Mouse (Mus musculus) MEL (cell line): ENCODE data around the gene Asb14. TPM values are rescaled to one million over a fixed set of nuclear protein-coding genes. Genes with fewer than 3 reads are reported as not detected.
"Not testable (repeated sequence)": the region's sequence is repeated elsewhere in the genome, so short reads cannot be mapped to it uniquely, and the experiment has no call there.

Experiments
- DNase-seq: peaks from one replicate; pipeline ENCODE4 v3.0.0; 2011; ENCODE audit warnings: low read depth, low spot score
- H3K27ac ChIP-seq: 2 replicates; pipeline ENCODE4 v1.5.1; 2012; ENCODE audit warnings: low read depth, mild to moderate bottlenecking, control low read depth, low read length, moderate library complexity; ENCODE audit not compliant: control insufficient read depth
- H3K27me3 ChIP-seq, 2 experiments: fragments of 150-350 bp in 1 of 2; sonication (generic) in 1 of 2; 2 replicates each; pipeline ENCODE4 v1.6.1; 2012; ENCODE audit warnings: low read length in 2 of 2, mild to moderate bottlenecking in 2 of 2, improper control_type of control experiment in 1 of 2, moderate library complexity in 1 of 2; ENCODE audit not compliant: insufficient read depth in 2 of 2, control insufficient read depth in 1 of 2
- H3K36me3 ChIP-seq, 2 experiments: 2 replicates each; pipeline ENCODE4 v1.6.1; 2012 to 2014; ENCODE audit warnings: low read length in 2 of 2, improper control_type of control experiment in 1 of 2, inconsistent platforms in 1 of 2, mild to moderate bottlenecking in 1 of 2; ENCODE audit not compliant: insufficient read depth in 2 of 2, control insufficient read depth in 1 of 2
- H3K4me1 ChIP-seq, 2 experiments: fragments of 150-350 bp in 1 of 2; sonication (generic) in 1 of 2; 2 replicates each; pipeline ENCODE4 v1.6.1; 2012; ENCODE audit warnings: low read length in 2 of 2, improper control_type of control experiment in 1 of 2, mild to moderate bottlenecking in 1 of 2; ENCODE audit not compliant: insufficient read depth in 2 of 2, control insufficient read depth in 1 of 2
- H3K4me3 ChIP-seq, 2 experiments: fragments of 150-350 bp in 1 of 2; sonication (generic) in 1 of 2; 2 replicates each; pipeline ENCODE4 v1.5.1; 2012; ENCODE audit warnings: low read depth in 2 of 2, low read length in 2 of 2, mild to moderate bottlenecking in 2 of 2, moderate library complexity in 2 of 2, control low read depth in 1 of 2, improper control_type of control experiment in 1 of 2; ENCODE audit not compliant: control insufficient read depth in 1 of 2, insufficient read depth in 1 of 2
- H3K79me2 ChIP-seq: 2 replicates; pipeline ENCODE4 v1.6.1; 2012; ENCODE audit warnings: mild to moderate bottlenecking, low read length, moderate library complexity; ENCODE audit not compliant: control insufficient read depth, poor library complexity, insufficient read depth
- H3K9ac ChIP-seq: 2 replicates; pipeline ENCODE4 v1.6.1; 2012; ENCODE audit warnings: low read depth, mild to moderate bottlenecking, control low read depth, low read length, moderate library complexity; ENCODE audit not compliant: control insufficient read depth, poor library complexity, severe bottlenecking
- H3K9me3 ChIP-seq: fragments of 150-350 bp; sonication (generic); replicated peaks from 2 replicates; pipeline ENCODE4 v1.6.1; 2012; ENCODE audit warnings: mild to moderate bottlenecking, low read length, improper control_type of control experiment, moderate library complexity; ENCODE audit not compliant: insufficient read depth
- BHLHE40 ChIP-seq: IDR thresholded peaks from 2 replicates; pipeline ENCODE4 v1.6.1; 2012; ENCODE audit warnings: low read depth, mild to moderate bottlenecking, inconsistent platforms, low read length, improper control_type of control experiment, borderline replicate concordance
- CHD1 ChIP-seq: IDR thresholded peaks from 2 replicates; pipeline ENCODE4 v1.6.1; 2012; ENCODE audit warnings: low read depth, mild to moderate bottlenecking, inconsistent platforms, low read length, improper control_type of control experiment
- CHD2 ChIP-seq: IDR thresholded peaks from 2 replicates; pipeline ENCODE4 v1.6.1; 2011; ENCODE audit warnings: low read length, improper control_type of control experiment
- CTCF ChIP-seq, 3 experiments: IDR thresholded peaks in 2 of 3; conservative IDR thresholded peaks in 1 of 3; 2 replicates each; pipeline ENCODE4 v1.5.1; 2011 to 2012; ENCODE audit warnings: low read length in 3 of 3, low read depth in 2 of 3, mild to moderate bottlenecking in 2 of 3, improper control_type of control experiment in 1 of 3, inconsistent platforms in 1 of 3, mixed read lengths in 1 of 3, moderate library complexity in 1 of 3; ENCODE audit not compliant: control insufficient read depth in 1 of 3, insufficient read depth in 1 of 3, poor library complexity in 1 of 3, severe bottlenecking in 1 of 3
- EP300 ChIP-seq, 2 experiments: IDR thresholded peaks; 2 replicates each; pipeline ENCODE4 v1.6.1; 2011; ENCODE audit warnings: improper control_type of control experiment in 2 of 2, low read length in 2 of 2, low read depth in 1 of 2, mild to moderate bottlenecking in 1 of 2
- GATA1 ChIP-seq: IDR thresholded peaks from 2 replicates; pipeline ENCODE4 v1.6.1; 2011; ENCODE audit warnings: low read depth, low read length, improper control_type of control experiment
- HCFC1 ChIP-seq: IDR thresholded peaks from 2 replicates; pipeline ENCODE4 v1.6.1; 2012; ENCODE audit warnings: low read depth, mild to moderate bottlenecking, inconsistent platforms, low read length, improper control_type of control experiment, moderate library complexity
- JUND ChIP-seq: IDR thresholded peaks from 2 replicates; pipeline ENCODE4 v1.6.1; 2011; ENCODE audit warnings: low read depth, mild to moderate bottlenecking, improper control_type of control experiment, low read length
- KAT2A ChIP-seq: conservative IDR thresholded peaks from 2 replicates; pipeline ENCODE4 v1.6.1; 2012; ENCODE audit warnings: low read depth, low read length, improper control_type of control experiment, inconsistent platforms
- MAFK ChIP-seq: IDR thresholded peaks from 2 replicates; pipeline ENCODE4 v1.6.1; 2011; ENCODE audit warnings: low read depth, mild to moderate bottlenecking, low read length, improper control_type of control experiment, borderline replicate concordance
- MAZ ChIP-seq: IDR thresholded peaks from 2 replicates; pipeline ENCODE4 v1.6.1; 2012; ENCODE audit warnings: low read depth, mild to moderate bottlenecking, inconsistent platforms, low read length, improper control_type of control experiment
- MYC ChIP-seq: IDR thresholded peaks from 2 replicates; pipeline ENCODE4 v1.6.1; 2011; ENCODE audit warnings: low read depth, mild to moderate bottlenecking, low read length, improper control_type of control experiment, moderate library complexity
- POLR2AphosphoS5 ChIP-seq: IDR thresholded peaks from 2 replicates; pipeline ENCODE4 v1.6.1; 2012; ENCODE audit warnings: low read depth, borderline replicate concordance, mild to moderate bottlenecking, inconsistent platforms, low read length, moderate library complexity, mixed read lengths
- SIN3A ChIP-seq: IDR thresholded peaks from 2 replicates; pipeline ENCODE4 v1.6.1; 2012; ENCODE audit warnings: low read length, improper control_type of control experiment, inconsistent platforms
- TAL1 ChIP-seq: IDR thresholded peaks from 2 replicates; pipeline ENCODE4 v1.6.1; 2012; ENCODE audit warnings: mild to moderate bottlenecking, inconsistent platforms, low read length, moderate library complexity, mixed read lengths
- TCF12 ChIP-seq: IDR thresholded peaks from 2 replicates; pipeline ENCODE4 v1.6.1; 2014; ENCODE audit warnings: low read depth, mild to moderate bottlenecking, inconsistent platforms, low read length, improper control_type of control experiment, moderate library complexity
- USF2 ChIP-seq, 2 experiments: IDR thresholded peaks; 2 replicates each; pipeline ENCODE4 v1.6.1; 2011 to 2012; ENCODE audit warnings: improper control_type of control experiment in 2 of 2, low read length in 2 of 2, borderline replicate concordance in 1 of 2, inconsistent platforms in 1 of 2, low read depth in 1 of 2, mild to moderate bottlenecking in 1 of 2; ENCODE audit not compliant: insufficient read depth in 1 of 2
- ZKSCAN1 ChIP-seq: IDR thresholded peaks from 2 replicates; pipeline ENCODE4 v1.6.1; 2012; ENCODE audit warnings: low read depth, mild to moderate bottlenecking, inconsistent platforms, low read length, improper control_type of control experiment, moderate library complexity
- ZNF384 ChIP-seq: IDR thresholded peaks from 2 replicates; pipeline ENCODE4 v1.6.1; 2012; ENCODE audit warnings: low read depth, mild to moderate bottlenecking, inconsistent platforms, low read length, improper control_type of control experiment
- polyA plus RNA-seq, 2 experiments: library from polyadenylated mRNA; stranded (reverse) in 1 of 2; unstranded in 1 of 2; fragments of >175 nt in 1 of 2; fragments of >200 nt in 1 of 2; gene quantifications; 2 replicates each; pipeline versions ENCODE4 v1.2.1 to v1.2.4; 2012; ENCODE audit warnings: low replicate concordance in 2 of 2, low read depth in 1 of 2; ENCODE audit not compliant: insufficient read length in 2 of 2, insufficient read depth in 1 of 2, missing spikeins in 1 of 2
- total RNA-seq: library from RNA; depleted of rRNA; stranded (reverse); fragments of 300-350 nt; gene quantifications from 2 replicates; pipeline ENCODE4 v1.2.3, GENCODE M21; 2012

Gene Asb14
- total and polyA plus RNA-seq, 3 experiments: 0.06 TPM; not detected in 2

DNA sequence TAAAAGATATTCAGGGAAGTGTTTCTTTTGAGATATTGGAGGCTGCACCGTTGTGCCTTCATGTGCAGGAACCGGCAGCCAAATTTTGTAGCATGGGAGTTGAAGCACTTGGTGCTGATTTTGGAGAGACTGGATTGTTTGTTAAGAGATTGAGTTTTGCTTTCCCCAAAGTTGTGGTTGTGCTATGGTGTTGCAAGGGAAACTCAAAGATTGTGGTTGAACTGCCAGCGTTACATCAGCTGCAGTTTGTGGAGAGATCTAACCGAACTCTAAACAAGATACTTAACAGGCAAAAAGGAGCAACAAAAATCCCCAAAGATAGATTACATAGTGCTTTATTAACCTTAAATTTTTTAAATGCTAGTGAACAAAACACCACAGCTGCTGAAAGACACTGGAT is 41.2 kb downstream of the Asb14 start:
- H3K4me1 ChIP-seq: no peaks in the 10 kb centered on the region
- H3K27me3 ChIP-seq: no peaks in the 10 kb centered on the region
- no peaks in the 10 kb centered on the region for H3K36me3 ChIP-seq
- H3K4me3 ChIP-seq: no peak overlapping the region
- no peaks in the 10 kb centered on the region for H3K79me2 ChIP-seq
- H3K9ac ChIP-seq: no peak overlapping the region
- H3K27ac ChIP-seq: no peak overlapping the region
- DNase-seq: no peak
- TF ChIP-seq BHLHE40 (no peak), ZKSCAN1 (no peak), HCFC1 (no peak), CTCF (IDR thresholded peaks at IDR 0.05 in 2 of 3, conservative IDR thresholded peaks at IDR 0.05 in 1 of 3; ENCODE audit: control insufficient read depth in 1 of 3, insufficient read depth in 1 of 3, low read depth in 2 of 3, low read length in 3 of 3, poor library complexity in 1 of 3, severe bottlenecking in 1 of 3) (no peak), MAZ (no peak), SIN3A (no peak), EP300 (IDR thresholded peaks at IDR 0.05; ENCODE audit: low read depth in 1 of 2, low read length in 2 of 2) (no peak), CHD2 (no peak), USF2 (IDR thresholded peaks at IDR 0.05; ENCODE audit: borderline replicate concordance in 1 of 2, insufficient read depth in 1 of 2, low read depth in 1 of 2, low read length in 2 of 2) (no peak), POLR2AphosphoS5 (no peak), TCF12 (no peak)
- no peaks in the 10 kb centered on the region for H3K9me3 ChIP-seq

DNA sequence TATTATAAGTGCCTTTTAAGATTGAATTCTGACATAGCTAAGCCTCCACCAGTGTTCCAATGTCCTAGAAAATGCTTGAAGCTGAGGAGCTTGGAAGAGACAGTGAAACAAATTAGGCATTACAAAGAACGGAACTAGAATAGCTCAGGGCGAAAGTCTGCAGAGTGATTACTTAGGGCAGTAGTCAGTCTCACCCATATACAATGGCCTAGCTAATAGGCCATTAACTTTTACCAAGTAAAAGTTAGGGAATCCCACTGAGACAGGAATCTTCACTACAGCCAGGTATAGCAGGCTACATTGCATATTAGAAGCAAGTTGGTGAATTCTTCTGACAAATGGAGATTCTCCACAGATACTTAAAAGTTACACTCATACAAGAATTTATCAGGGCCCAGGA is 61.8 kb downstream of the Asb14 start:
- H3K36me3 ChIP-seq, H3K9me3 ChIP-seq, DNase-seq: not testable (repeated sequence)

DNA sequence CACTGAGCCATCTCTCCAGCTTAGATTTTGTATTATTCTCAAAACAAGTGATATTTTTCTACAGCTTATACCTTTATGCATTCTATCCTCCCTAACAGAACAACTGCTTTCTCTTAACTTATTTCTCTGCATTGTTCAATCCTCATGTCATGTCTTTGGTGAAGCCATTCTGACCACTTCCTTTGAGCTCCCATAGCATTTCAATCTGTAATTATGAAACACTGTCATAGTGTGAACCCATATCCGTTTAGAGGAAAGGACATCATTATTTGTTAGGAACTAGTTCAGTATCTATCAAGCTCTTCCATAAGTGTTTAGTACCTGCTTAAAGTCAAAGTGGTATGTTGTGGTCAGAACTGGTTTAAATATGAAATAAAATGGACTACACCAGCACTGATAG is 66.2 kb downstream of the Asb14 start:
- TF ChIP-seq ZNF384 (no peak), KAT2A (no peak), TAL1 (no peak), MYC (no peak), GATA1 (no peak), ZKSCAN1 (no peak), CHD1 (no peak), MAFK (no peak), JUND (no peak), POLR2AphosphoS5 (no peak)
- H3K9ac ChIP-seq: no peak overlapping the region
- H3K4me1 ChIP-seq: no peaks in the 10 kb centered on the region
- no peak for DNase-seq
- H3K27ac ChIP-seq: no peak overlapping the region
- H3K79me2 ChIP-seq: no peaks in the 10 kb centered on the region
- no peaks in the 10 kb centered on the region for H3K9me3 ChIP-seq
- no peaks in the 10 kb centered on the region for H3K27me3 ChIP-seq
- no peak overlapping the region for H3K4me3 ChIP-seq
- H3K36me3 ChIP-seq: peaks cover 0 to 2% of the 10 kb centered on the region in 2 experiments; a peak in 1 of 4 replicates

More for the DNA sequence above, 61.8 kb downstream of the Asb14 start:
- H3K4me3 ChIP-seq, H3K27ac ChIP-seq, H3K79me2 ChIP-seq, H3K9ac ChIP-seq, H3K4me1 ChIP-seq, H3K27me3 ChIP-seq: not testable (repeated sequence)
